Mouse (Mus musculus): Measurements from ENCODE around the gene Serpina3b. TPM values are rescaled to one million over a fixed set of nuclear protein-coding genes. Genes with fewer than 3 reads are reported as not detected.
"Not testable (repeated sequence)": the region's sequence is repeated elsewhere in the genome, so short reads cannot be mapped to it uniquely, and the experiment has no call there.

Gene Serpina3b
- polyA plus RNA-seq (2014; fragmentation: Nextera tagmentation; extraction: Ambion mirVana): not detected in 2 replicates

DNA sequence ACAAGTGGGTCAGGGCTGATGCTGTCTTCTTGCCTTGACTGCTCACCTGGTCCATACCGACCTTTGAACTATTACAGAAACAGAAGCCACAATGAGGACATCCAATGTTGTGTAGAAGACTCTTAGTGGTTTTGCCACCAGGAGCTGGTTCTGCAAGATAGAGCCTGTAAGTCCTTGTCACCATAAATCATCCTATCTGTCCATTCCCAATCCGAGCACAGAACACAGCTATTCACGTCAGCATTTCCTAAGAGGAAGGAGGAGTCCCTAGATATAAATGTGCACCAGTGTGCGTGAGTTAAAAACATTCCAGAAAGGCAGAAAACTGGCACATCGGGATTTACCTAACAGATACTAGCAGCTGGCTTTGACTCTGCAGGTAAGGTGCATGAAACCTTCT is at the start of gene Serpina3b:
Serpina3b (plus strand) TSS at position 301 of the 400 bp plus-strand sequence.
- H3K27ac ChIP-seq (ENCODE audit: low read depth, low read length): no peak within 1 kb of the TSS
- no peaks in the 10 kb centered on the region for H3K9me3 ChIP-seq (replicated peaks; ENCODE audit: control insufficient read depth, low read length)
- H3K4me1 ChIP-seq (ENCODE audit: control insufficient read depth, insufficient read depth, low read length): no peaks in the 10 kb centered on the region
- H3K4me3 ChIP-seq (ENCODE audit: low read depth, low read length): no peak within 1 kb of the TSS
- ATAC-seq (no peak), DNase-seq (ENCODE audit: low spot score) (no peak)
- no peak within 1 kb of the TSS for H3K4me2 ChIP-seq (ENCODE audit: low read length)
- H3K9ac ChIP-seq (ENCODE audit: low read length): no peak within 1 kb of the TSS
- H3K27me3 ChIP-seq (replicated peaks; ENCODE audit: control insufficient read depth, insufficient read depth, low read length): no peaks in the 10 kb centered on the region
- H3K36me3 ChIP-seq (ENCODE audit: control insufficient read depth, insufficient read depth, low read length): no peaks in the 10 kb centered on the region
- 94% methylated on average over 5 of the region's 5 CpGs for WGBS

DNA sequence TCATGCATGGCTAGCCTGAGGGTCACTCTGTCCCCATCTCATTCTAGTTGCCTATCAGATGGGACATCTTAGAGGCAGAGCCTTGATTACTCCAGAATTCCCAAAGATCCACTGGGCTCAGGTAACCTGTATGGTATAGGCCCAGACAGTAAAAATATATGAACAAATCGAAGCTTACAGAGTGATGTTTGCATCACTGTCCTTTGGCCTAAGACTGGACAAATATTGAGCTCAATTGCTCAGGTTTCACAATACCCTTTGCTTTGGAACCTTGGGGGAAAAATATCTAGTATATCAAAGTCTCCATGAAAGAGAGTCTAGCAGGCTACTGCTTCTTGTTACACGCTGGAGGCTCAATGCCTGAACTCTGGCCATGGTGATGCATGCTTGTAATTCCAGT is 37.7 kb upstream of the Serpina3b start:
- no peak for ATAC-seq
- H3K27ac ChIP-seq (ENCODE audit: low read depth, low read length): no peak overlapping the region
- 77% methylated on average over 2 of the region's 2 CpGs for WGBS

DNA sequence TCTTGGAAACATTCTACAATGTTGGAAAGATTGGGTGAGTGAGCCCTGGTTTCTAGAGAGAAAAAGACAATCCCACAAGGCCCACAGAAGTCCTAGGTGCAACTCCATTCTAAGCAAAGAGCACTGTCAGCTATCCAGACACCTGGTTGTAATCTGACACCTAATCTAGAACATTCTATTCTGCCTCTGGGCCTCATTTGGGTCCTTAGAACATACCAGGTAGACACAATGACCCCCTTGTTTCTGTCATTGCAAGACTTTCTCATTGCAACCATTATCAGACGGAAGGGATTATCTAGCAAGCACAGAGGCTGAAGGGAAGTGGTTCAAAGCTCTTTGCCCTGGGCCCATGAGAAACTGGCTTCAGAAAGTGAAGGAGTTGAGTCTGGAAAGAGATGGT is 36.5 kb upstream of the Serpina3b start:
- DNase-seq (ENCODE audit: low spot score) (no peak), ATAC-seq (no peak)
- no peaks in the 10 kb centered on the region for H3K4me1 ChIP-seq (ENCODE audit: control insufficient read depth, insufficient read depth, low read length)
- H3K4me2 ChIP-seq (ENCODE audit: low read length): no peak overlapping the region
- no peak overlapping the region for H3K27ac ChIP-seq (ENCODE audit: low read depth, low read length)
- H3K9ac ChIP-seq (ENCODE audit: low read length): no peak overlapping the region
- no peaks in the 10 kb centered on the region for H3K27me3 ChIP-seq (replicated peaks; ENCODE audit: control insufficient read depth, insufficient read depth, low read length)
- H3K4me3 ChIP-seq (ENCODE audit: low read depth, low read length): no peak overlapping the region
- no peaks in the 10 kb centered on the region for H3K9me3 ChIP-seq (replicated peaks; ENCODE audit: control insufficient read depth, low read length)
- 83% methylated on average over 1 of the region's 1 CpGs for WGBS
- no peaks in the 10 kb centered on the region for H3K36me3 ChIP-seq (ENCODE audit: control insufficient read depth, insufficient read depth, low read length)

More for the DNA sequence above, 37.7 kb upstream of the Serpina3b start:
- H3K9ac ChIP-seq (ENCODE audit: low read length): no peak overlapping the region
- H3K27me3 ChIP-seq (replicated peaks; ENCODE audit: control insufficient read depth, insufficient read depth, low read length): no peaks in the 10 kb centered on the region
- H3K36me3 ChIP-seq (ENCODE audit: control insufficient read depth, insufficient read depth, low read length): no peaks in the 10 kb centered on the region
- no peak for DNase-seq (ENCODE audit: low spot score)
- H3K4me2 ChIP-seq (ENCODE audit: low read length): no peak overlapping the region
- H3K4me1 ChIP-seq (ENCODE audit: control insufficient read depth, insufficient read depth, low read length): no peaks in the 10 kb centered on the region
- H3K9me3 ChIP-seq (replicated peaks; ENCODE audit: control insufficient read depth, low read length): no peaks in the 10 kb centered on the region
- H3K4me3 ChIP-seq (ENCODE audit: low read depth, low read length): no peak overlapping the region

- WGBS: 93% methylated on average over 6 of the region's 6 CpGs
- Histone ChIP-seq H3K4me1 (ENCODE audit: control insufficient read depth, insufficient read depth, low read length) (no peaks in the 10 kb centered on the region), H3K36me3 (ENCODE audit: control insufficient read depth, insufficient read depth, low read length) (no peaks in the 10 kb centered on the region), H3K9ac (ENCODE audit: low read length) (no peak within 1 kb of the TSS), H3K4me3 (ENCODE audit: low read depth, low read length) (no peak within 1 kb of the TSS), H3K27ac (ENCODE audit: low read depth, low read length) (no peak within 1 kb of the TSS), H3K27me3 (replicated peaks; ENCODE audit: control insufficient read depth, insufficient read depth, low read length) (no peaks in the 10 kb centered on the region), H3K9me3 (replicated peaks; ENCODE audit: control insufficient read depth, low read length) (no peaks in the 10 kb centered on the region), H3K4me2 (ENCODE audit: low read length) (no peak within 1 kb of the TSS)
- no peak for DNase-seq (ENCODE audit: low spot score)
- no peak for ATAC-seq
Measured at GRCm38 (mm10) chr12:104100768-104101167, 27.0 kb upstream of the Serpina3b start, which contains the start of gene Serpina5. TSS of gene Serpina5 (plus strand) at chr12:104101113.

- no peak for ATAC-seq
- Histone ChIP-seq H3K4me3 (ENCODE audit: low read depth, low read length) (no peak overlapping the region), H3K4me1 (ENCODE audit: control insufficient read depth, insufficient read depth, low read length) (no peaks in the 10 kb centered on the region), H3K9ac (ENCODE audit: low read length) (no peak overlapping the region), H3K4me2 (ENCODE audit: low read length) (no peak overlapping the region), H3K27me3 (replicated peaks; ENCODE audit: control insufficient read depth, insufficient read depth, low read length) (no peaks in the 10 kb centered on the region), H3K27ac (ENCODE audit: low read depth, low read length) (no peak overlapping the region), H3K9me3 (replicated peaks; ENCODE audit: control insufficient read depth, low read length) (no peaks in the 10 kb centered on the region), H3K36me3 (ENCODE audit: control insufficient read depth, insufficient read depth, low read length) (no peaks in the 10 kb centered on the region)
- no peak for DNase-seq (ENCODE audit: low spot score)
Measured at GRCm38 (mm10) chr12:104105847-104106246, 21.9 kb upstream of the Serpina3b start.

GRCm38 (mm10) chr12:104106919-104107318 is 20.9 kb upstream of the Serpina3b start:
- Histone ChIP-seq H3K9me3 (replicated peaks; ENCODE audit: control insufficient read depth, low read length) (no peaks in the 10 kb centered on the region), H3K4me2 (ENCODE audit: low read length) (no peak overlapping the region), H3K27ac (ENCODE audit: low read depth, low read length) (no peak overlapping the region), H3K27me3 (replicated peaks; ENCODE audit: control insufficient read depth, insufficient read depth, low read length) (no peaks in the 10 kb centered on the region), H3K4me3 (ENCODE audit: low read depth, low read length) (no peak overlapping the region), H3K4me1 (ENCODE audit: control insufficient read depth, insufficient read depth, low read length) (no peaks in the 10 kb centered on the region), H3K36me3 (ENCODE audit: control insufficient read depth, insufficient read depth, low read length) (no peaks in the 10 kb centered on the region), H3K9ac (ENCODE audit: low read length) (no peak overlapping the region)
- DNase-seq (ENCODE audit: low spot score) (no peak), ATAC-seq (no peak)

GRCm38 (mm10) chr12:104108507-104108906 is 19.3 kb upstream of the Serpina3b start:
- 81% methylated on average over 2 of the region's 2 CpGs for WGBS
- no peaks in the 10 kb centered on the region for H3K27me3 ChIP-seq (replicated peaks; ENCODE audit: control insufficient read depth, insufficient read depth, low read length)
- no peak overlapping the region for H3K4me3 ChIP-seq (ENCODE audit: low read depth, low read length)
- no peaks in the 10 kb centered on the region for H3K36me3 ChIP-seq (ENCODE audit: control insufficient read depth, insufficient read depth, low read length)
- H3K4me1 ChIP-seq (ENCODE audit: control insufficient read depth, insufficient read depth, low read length): no peaks in the 10 kb centered on the region
- ATAC-seq (no peak), DNase-seq (ENCODE audit: low spot score) (no peak)
- H3K9me3 ChIP-seq (replicated peaks; ENCODE audit: control insufficient read depth, low read length): no peaks in the 10 kb centered on the region
- H3K9ac ChIP-seq (ENCODE audit: low read length): no peak overlapping the region
- no peak overlapping the region for H3K27ac ChIP-seq (ENCODE audit: low read depth, low read length)
- H3K4me2 ChIP-seq (ENCODE audit: low read length): no peak overlapping the region

GRCm38 (mm10) chr12:104112333-104112732 is 15.5 kb upstream of the Serpina3b start, which contains the start of gene Serpina3a:
TSS of gene Serpina3a (plus strand) at chr12:104112724.
- 85% methylated on average over 11 of the region's 11 CpGs for WGBS
- not testable (repeated sequence) for H3K27me3 ChIP-seq (replicated peaks; ENCODE audit: control insufficient read depth, insufficient read depth, low read length); DNase-seq (ENCODE audit: low spot score); H3K27ac ChIP-seq (ENCODE audit: low read depth, low read length); H3K4me3 ChIP-seq (ENCODE audit: low read depth, low read length); H3K36me3 ChIP-seq (ENCODE audit: control insufficient read depth, insufficient read depth, low read length); H3K4me2 ChIP-seq (ENCODE audit: low read length); H3K4me1 ChIP-seq (ENCODE audit: control insufficient read depth, insufficient read depth, low read length); ATAC-seq; H3K9ac ChIP-seq (ENCODE audit: low read length); H3K9me3 ChIP-seq (replicated peaks; ENCODE audit: control insufficient read depth, low read length)

- Histone ChIP-seq H3K36me3 (ENCODE audit: control insufficient read depth, insufficient read depth, low read length) (no peaks in the 10 kb centered on the region), H3K4me2 (ENCODE audit: low read length) (no peak overlapping the region), H3K27me3 (replicated peaks; ENCODE audit: control insufficient read depth, insufficient read depth, low read length) (no peaks in the 10 kb centered on the region), H3K27ac (ENCODE audit: low read depth, low read length) (no peak overlapping the region), H3K9ac (ENCODE audit: low read length) (no peak overlapping the region), H3K4me3 (ENCODE audit: low read depth, low read length) (no peak overlapping the region), H3K4me1 (ENCODE audit: control insufficient read depth, insufficient read depth, low read length) (no peaks in the 10 kb centered on the region), H3K9me3 (replicated peaks; ENCODE audit: control insufficient read depth, low read length) (no peaks in the 10 kb centered on the region)
- WGBS: 59% methylated on average over 3 of the region's 3 CpGs
- ATAC-seq (no peak), DNase-seq (ENCODE audit: low spot score) (no peak)
Measured at GRCm38 (mm10) chr12:104114921-104115579, 12.7 kb upstream of the Serpina3b start.

All from forebrain, embryonic 14.5 days (tissue).